Mouse (Mus musculus) layer of hippocampus, adult 11-12 months (tissue): ENCODE data around the gene Gng7.

Source experiments
- DNase-seq: peaks from one replicate; pipeline ENCODE4 v3.0.0; 2022; ENCODE audit warnings: low spot score

The Gng7 gene

DNA sequence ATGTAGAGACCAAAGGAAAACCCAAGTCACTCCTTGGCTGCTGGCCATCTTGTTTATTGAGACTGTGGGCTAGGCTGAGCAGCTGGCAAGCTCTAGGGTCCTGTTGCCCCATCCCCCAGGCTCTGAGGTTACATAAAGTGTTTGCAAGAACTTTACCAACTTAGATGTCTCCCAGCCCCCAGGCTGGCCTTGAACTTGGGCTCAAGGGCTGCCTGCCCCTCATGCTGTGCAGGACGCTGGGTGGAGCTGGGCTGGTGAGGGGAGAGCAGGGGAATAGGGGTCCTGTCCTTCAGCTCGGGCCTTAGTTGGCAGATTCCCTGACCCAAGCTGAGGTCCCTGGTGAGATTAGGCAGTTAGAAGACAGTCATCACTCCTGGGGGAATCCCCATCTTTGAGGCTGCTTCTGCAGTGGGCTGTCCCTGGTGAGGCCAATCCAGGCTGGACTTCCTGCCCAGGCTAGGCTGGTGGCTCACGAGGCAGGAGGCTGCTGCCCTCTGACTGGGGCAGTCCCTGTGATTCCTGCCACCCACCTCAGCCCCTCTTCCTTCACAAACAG, 47.6 kb downstream of the Gng7 start:
- no peak for DNase-seq

- no peak for DNase-seq
These were observed 48.4 kb downstream of the Gng7 start for GRCm38 (mm10) chr10:80966296-80966695.

GRCm38 (mm10) chr10:80963031-80963975, 51.4 kb downstream of the Gng7 start:
- peak; percentile 54 for DNase-seq

DNA sequence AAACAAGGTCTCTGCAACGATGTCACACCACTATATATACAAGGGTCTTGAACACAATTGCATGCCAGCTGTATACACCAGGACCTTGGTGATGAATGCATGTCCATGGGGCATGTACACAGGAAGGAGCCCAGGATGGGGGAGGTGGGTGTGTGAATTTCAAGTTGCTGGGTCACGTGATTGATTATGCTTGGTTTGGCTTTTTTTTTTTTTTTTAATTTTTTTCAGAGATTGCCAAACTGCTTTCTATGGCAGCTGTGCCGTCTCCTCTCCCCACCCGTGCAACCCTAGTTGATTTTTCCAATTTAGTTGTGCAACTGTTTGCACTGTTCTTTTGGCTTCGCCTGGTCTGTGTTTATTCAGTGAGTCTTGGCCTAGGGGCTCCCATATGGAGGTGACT, 52.2 kb downstream of the Gng7 start:
- DNase-seq = no peak

DNA sequence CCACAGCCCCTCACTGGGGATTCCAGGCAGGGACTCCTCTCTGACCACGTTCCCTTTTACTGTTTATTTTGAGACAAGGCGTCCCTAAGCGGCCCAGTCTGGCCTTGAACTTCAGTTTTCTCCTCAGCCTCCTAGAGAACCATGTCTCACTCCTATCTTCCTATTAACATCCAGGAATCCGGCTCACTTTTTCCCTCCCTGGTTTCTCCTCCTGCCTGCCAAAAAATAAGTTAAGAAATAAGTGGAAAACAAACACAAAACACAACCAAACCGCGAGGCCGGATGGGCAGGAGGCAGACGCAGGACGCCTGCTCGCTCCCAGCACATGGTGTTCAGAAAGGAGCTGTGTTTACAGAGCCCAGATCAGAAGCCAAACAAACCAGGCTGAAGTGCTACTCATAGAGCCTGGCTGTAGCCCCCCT, 52.7 kb downstream of the Gng7 start:
- no peak for DNase-seq

DNA sequence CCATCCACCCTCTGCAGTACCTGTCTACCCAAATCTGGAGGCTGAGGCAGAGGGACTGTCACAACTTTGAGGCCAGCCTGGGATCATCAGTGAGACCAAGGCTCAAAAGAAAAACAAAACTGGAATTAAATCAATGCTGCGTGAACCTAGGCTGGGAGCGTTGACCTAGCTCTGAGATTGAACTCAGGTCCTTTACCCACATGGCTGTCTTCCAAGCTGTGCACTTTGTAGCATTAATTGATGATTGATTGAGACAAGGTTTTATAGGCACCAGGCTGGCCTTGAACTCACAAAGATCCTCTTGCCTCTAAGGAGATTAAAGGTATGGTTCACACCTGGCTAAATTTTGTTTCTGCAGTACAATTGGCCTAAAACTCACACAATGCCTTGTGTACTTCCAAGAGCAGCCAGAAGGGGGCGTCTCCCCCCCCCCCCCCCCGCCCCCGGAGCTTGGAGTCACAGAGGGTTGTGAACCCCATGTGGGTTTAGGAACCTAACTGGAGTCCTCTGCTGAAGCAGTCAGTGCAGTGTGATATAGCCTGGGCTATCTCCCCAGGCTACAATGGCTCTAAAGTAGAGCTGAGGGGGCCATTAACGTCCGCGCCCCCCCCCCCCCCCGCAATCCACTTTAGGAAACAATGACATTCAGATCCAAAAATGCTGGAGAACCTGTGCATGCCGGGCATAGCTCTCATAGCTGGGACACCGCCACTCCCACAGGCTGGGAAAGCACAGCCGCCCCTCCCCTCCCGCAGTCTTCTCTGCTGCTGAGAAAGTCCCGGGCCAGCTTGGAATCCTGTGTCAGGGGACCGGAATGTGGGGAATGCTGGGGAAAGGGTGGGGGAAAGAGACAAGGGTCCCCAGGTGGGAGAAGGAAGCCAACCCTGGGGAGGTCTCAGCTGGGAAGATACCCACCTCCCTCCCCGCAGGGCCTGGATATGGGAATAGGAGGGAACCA, 53.9 kb downstream of the Gng7 start:
- DNase-seq = no peak

- DNase-seq = no peak
These were observed 55.6 kb downstream of the Gng7 start for GRCm38 (mm10) chr10:80958979-80959637.

- DNase-seq = no peak
These were observed 57.0 kb downstream of the Gng7 start for GRCm38 (mm10) chr10:80957791-80958190.

DNA sequence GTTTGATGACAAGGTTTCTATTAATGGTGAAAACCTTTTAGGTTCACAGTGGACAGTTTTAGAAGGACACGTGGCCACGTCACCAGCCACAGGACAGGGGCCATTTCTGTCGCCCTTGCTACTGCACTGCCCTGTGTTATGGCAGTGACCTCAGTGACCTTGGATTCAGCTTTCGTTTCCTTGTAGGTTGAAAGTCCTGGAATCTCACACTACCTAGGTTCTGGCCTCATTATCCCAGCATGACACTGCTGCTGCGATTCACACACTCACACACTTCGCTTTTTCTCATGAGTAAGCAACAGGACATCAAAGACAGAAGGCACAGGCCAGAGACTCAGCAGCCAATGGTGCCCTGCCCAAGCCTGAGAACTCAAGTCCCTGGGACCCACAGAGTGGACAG, 57.8 kb downstream of the Gng7 start:
- DNase-seq = no peak

GRCm38 (mm10) chr10:80956385-80956784, 58.4 kb downstream of the Gng7 start:
- DNase-seq = no peak

DNA sequence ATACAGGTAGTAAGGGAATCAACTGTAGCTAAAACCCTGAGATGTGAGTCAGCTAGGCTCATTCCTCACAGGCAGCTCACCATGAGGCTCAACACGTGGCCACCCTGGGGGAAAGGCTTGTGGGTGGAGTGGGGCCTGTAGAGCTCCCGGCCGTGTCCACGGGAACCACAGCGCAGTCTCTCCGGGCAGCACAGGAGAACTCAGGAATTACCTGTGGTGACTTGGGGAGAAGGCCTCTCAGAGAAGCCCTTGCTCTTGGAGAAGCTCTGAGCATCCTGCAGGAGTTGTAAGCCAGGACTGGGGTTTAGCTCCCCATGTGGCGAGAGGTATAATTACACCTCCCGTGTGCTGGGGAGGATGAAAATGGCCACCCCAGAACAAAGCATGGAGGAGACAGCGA, 59.2 kb downstream of the Gng7 start:
- peak; percentile 64 for DNase-seq

GRCm38 (mm10) chr10:80954843-80955242, 59.9 kb downstream of the Gng7 start:
- no peak for DNase-seq

- DNase-seq = no peak
These were observed 60.3 kb downstream of the Gng7 start for GRCm38 (mm10) chr10:80954415-80954814.

GRCm38 (mm10) chr10:80952449-80952848, 62.3 kb downstream of the Gng7 start:
- no peak for DNase-seq

DNA sequence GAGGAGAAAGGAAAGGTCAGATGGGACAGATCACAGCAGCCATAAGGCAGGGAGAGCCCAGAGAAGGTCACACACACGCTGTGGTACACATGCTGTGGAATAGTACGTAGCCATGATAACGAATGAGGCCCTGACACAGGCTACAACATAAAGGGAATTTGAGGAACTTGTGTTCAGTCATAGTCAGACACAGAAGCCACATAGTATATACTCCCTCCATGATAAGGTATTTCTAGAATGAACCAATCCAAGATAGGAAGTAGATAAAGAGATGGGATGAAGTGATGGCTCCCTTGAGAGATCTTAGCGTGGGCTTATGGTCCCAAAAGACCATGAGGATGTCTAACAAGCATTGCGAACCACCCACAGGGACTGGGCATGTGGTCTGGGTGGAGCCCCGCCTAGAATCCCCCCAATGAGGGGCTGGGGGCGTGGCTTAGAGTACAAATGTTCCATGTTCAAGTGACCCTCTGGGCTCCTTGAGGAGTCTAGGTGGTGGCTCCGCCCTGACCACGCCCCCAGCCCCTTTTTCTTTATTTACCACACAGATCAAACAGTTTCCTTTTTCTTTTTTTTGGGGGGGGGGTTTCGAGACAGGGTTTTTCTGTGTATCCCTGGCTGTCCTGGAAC, 62.9 kb downstream of the Gng7 start:
- DNase-seq = no peak

GRCm38 (mm10) chr10:80950314-80950713, 64.4 kb downstream of the Gng7 start:
- DNase-seq = no peak

- no peak for DNase-seq
These were observed 65.7 kb downstream of the Gng7 start for GRCm38 (mm10) chr10:80949081-80949480.

- no peak for DNase-seq
These were observed 66.2 kb downstream of the Gng7 start for GRCm38 (mm10) chr10:80948570-80948969.

GRCm38 (mm10) chr10:80947802-80948201, 66.9 kb downstream of the Gng7 start:
- DNase-seq = no peak

DNA sequence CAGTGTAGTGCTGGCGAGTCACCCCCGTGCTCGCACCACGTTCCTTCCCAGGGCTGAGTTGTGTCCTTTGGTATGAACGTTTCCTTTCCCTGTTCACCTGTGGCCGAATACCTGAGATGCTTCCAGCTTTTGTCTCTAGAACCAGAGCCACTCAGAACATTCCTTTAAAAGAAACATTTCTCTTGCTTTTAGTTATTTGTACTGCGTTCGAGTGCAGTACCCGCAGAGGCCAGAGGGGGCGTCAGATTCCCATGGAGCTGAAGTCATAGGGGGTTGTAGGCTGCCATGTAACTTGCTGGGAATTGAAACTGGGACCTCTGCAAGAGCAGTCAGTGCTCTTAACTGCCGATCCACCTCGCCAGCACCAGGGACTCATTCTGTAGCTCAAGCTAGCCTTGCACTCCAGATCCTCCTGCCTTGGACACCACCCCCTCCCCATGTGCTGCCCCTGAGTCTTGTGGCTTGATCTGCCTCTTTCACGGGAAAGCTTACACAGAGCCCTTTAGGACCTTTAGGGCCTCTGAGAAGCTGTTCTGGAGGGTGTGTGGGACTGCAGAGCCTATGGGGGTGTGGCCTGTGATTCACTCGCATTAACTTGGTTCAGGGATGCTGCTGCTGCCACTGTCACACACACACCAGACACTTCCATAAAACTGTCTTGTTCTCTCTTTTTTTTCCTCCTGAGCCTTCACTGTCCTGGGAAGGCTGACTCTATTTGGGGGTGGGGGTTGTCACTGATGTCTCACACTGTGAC, 67.9 kb downstream of the Gng7 start:
- no peak for DNase-seq

- DNase-seq = no peak
These were observed 70.5 kb downstream of the Gng7 start for GRCm38 (mm10) chr10:80944231-80944630.
